Mouse (Mus musculus) gonadal fat pad, adult 2 months (tissue): ENCODE measurements at regions not wholly inside any gene's neighbourhood (a gene's known extent, or its start where the extent isn't known, plus 50 kb on each side); places are given as distances from the start of the nearest gene placed in this dataset.

Experiments used
- DNase-seq: peaks from one replicate; pipeline ENCODE4 v3.0.0-alpha.2; 2012; ENCODE audit warnings: low read depth

GRCm38 (mm10) chr15:36945309-36945708, 62.3 kb downstream of the Zfp706 start:
- DNase-seq, result no peak

- no peak for DNase-seq
Measured at GRCm38 (mm10) chr15:36944556-36945171, 62.9 kb downstream of the Zfp706 start.

- no peak for DNase-seq
Measured at GRCm38 (mm10) chr15:36943492-36944112, 64.0 kb downstream of the Zfp706 start.

GRCm38 (mm10) chr15:36942261-36942660, 65.3 kb downstream of the Zfp706 start:
- DNase-seq, result no peak

- DNase-seq, result no peak
Measured at GRCm38 (mm10) chr15:36941741-36942140, 65.8 kb downstream of the Zfp706 start.

- no peak for DNase-seq
Measured at GRCm38 (mm10) chr15:36939608-36940007, 68.0 kb downstream of the Zfp706 start.

- DNase-seq, result no peak
Measured at GRCm38 (mm10) chr15:36939153-36939552, 68.4 kb downstream of the Zfp706 start.

- DNase-seq, result no peak
Measured at GRCm38 (mm10) chr15:36938511-36939150, 68.9 kb downstream of the Zfp706 start.

GRCm38 (mm10) chr15:36937757-36938498, 69.6 kb downstream of the Zfp706 start:
- DNase-seq, result no peak

GRCm38 (mm10) chr15:36937067-36937657, 70.4 kb downstream of the Zfp706 start:
- no peak for DNase-seq

GRCm38 (mm10) chr15:36934801-36935200, 72.8 kb downstream of the Zfp706 start:
- no peak for DNase-seq

- DNase-seq, result no peak
Measured at GRCm38 (mm10) chr15:36933581-36933991, 74.0 kb downstream of the Zfp706 start.

- no peak for DNase-seq
Measured at GRCm38 (mm10) chr15:36931460-36931859, 76.1 kb downstream of the Zfp706 start.

- DNase-seq, result no peak
Measured at GRCm38 (mm10) chr15:36930433-36930832, 77.1 kb downstream of the Zfp706 start.

GRCm38 (mm10) chr15:36929786-36930185, 77.8 kb downstream of the Zfp706 start:
- no peak for DNase-seq

GRCm38 (mm10) chr15:36929088-36929487, 78.5 kb downstream of the Zfp706 start:
- DNase-seq, result no peak

- DNase-seq, result no peak
Measured at GRCm38 (mm10) chr15:36928678-36929077, 78.9 kb downstream of the Zfp706 start.

- DNase-seq, result no peak
Measured at GRCm38 (mm10) chr15:36927436-36927835, 80.1 kb downstream of the Zfp706 start.

- no peak for DNase-seq
Measured at GRCm38 (mm10) chr15:36924171-36924570, 83.4 kb downstream of the Zfp706 start.

GRCm38 (mm10) chr15:36921384-36921783, 86.2 kb downstream of the Zfp706 start:
- no peak for DNase-seq

GRCm38 (mm10) chr15:36920886-36921285, 86.7 kb downstream of the Zfp706 start:
- DNase-seq, result no peak

GRCm38 (mm10) chr15:36919704-36920103, 87.9 kb downstream of the Zfp706 start:
- DNase-seq, result no peak
